Mouse (Mus musculus) kidney, postnatal 0 days (tissue): ENCODE data around the gene Zdhhc9. TPM values are rescaled to one million over a fixed set of nuclear protein-coding genes. Genes with fewer than 3 reads are reported as not detected.
A peak's percentile ranks its signal among the peaks of the same experiment; 100 is the strongest.

Source experiments
- ATAC-seq: fragments of 200-750 bp; cut with Nextera tagmentation; replicated peaks from 2 replicates; pipeline ENCODE4 v1.8.0; 2017; ENCODE audit warnings: low read depth, moderate number of reproducible peaks, moderate TSS enrichment, moderate library complexity; ENCODE audit not compliant: low FRiP score
- DNase-seq: peaks from one replicate; pipeline ENCODE4 v3.0.0-alpha.2; 2016; ENCODE audit warnings: low spot score
- H3K27ac ChIP-seq: fragments of 300-500 bp; sonication (generic); 2 replicates; pipeline ENCODE4 v1.5.1; 2014; ENCODE audit warnings: mild to moderate bottlenecking
- H3K27me3 ChIP-seq: fragments of 300-500 bp; sonication (generic); 2 replicates; pipeline ENCODE4 v1.6.1; 2014; ENCODE audit warnings: low read length, mixed read lengths; ENCODE audit not compliant: insufficient read depth
- H3K36me3 ChIP-seq: fragments of 300-500 bp; sonication (generic); 2 replicates; pipeline ENCODE4 v1.6.1; 2014; ENCODE audit warnings: low read length, mixed read lengths; ENCODE audit not compliant: insufficient read depth
- H3K4me1 ChIP-seq: fragments of 300-500 bp; sonication (generic); replicated peaks from 2 replicates; pipeline ENCODE4 v1.6.1; 2014; ENCODE audit warnings: antibody characterized with exemption, low read length, mixed read lengths; ENCODE audit not compliant: insufficient read depth
- H3K4me2 ChIP-seq: fragments of 300-500 bp; sonication (generic); 2 replicates; pipeline ENCODE4 v1.6.1; 2014; ENCODE audit warnings: mild to moderate bottlenecking, low read length, moderate library complexity, mixed read lengths
- H3K4me3 ChIP-seq: fragments of 300-500 bp; sonication (generic); replicated peaks from 2 replicates; pipeline ENCODE4 v1.5.1; 2014; ENCODE audit warnings: low read depth, low read length
- H3K9ac ChIP-seq: fragments of 300-500 bp; sonication (generic); 2 replicates; pipeline ENCODE4 v1.6.1; 2014; ENCODE audit warnings: low read depth, low read length
- H3K9me3 ChIP-seq: fragments of 300-500 bp; sonication (generic); replicated peaks from 2 replicates; pipeline ENCODE4 v1.6.1; 2016; ENCODE audit warnings: low read length, inconsistent platforms, mixed read lengths
- CTCF ChIP-seq: IDR thresholded peaks from 2 replicates; pipeline ENCODE4 v1.5.1; 2016; ENCODE audit warnings: antibody characterized with exemption, low read depth, mild to moderate bottlenecking, moderate library complexity
- WGBS: fragments of 180-500 bp; shearing (Covaris S2); extraction: QIAGEN DNeasy Blood & Tissue Kit; methylation state at CpG from one replicate; pipeline ENCODE4 v1.1.7; 2014; 5-methylcytosine and 5-hydroxymethylcytosine counted together
- polyA plus RNA-seq: library from polyadenylated mRNA; unstranded; fragments of >200 nt; fragmentation: Nextera tagmentation; extraction: Ambion mirVana; gene quantifications from 2 replicates; pipeline ENCODE4 v1.2.1, GENCODE M21; 2015

Gene Zdhhc9
- polyA plus RNA-seq, 1 experiment from 2014 or later, result 3.8 TPM

GRCm38 (mm10) chrX:48136935-48137334, 71.7 kb downstream of the Zdhhc9 start:
- no peak for TF ChIP-seq CTCF
- no peaks in the 10 kb centered on the region for H3K4me1 ChIP-seq
- no peak overlapping the region for H3K4me2 ChIP-seq
- H3K36me3 ChIP-seq, result no peaks in the 10 kb centered on the region
- H3K27me3 ChIP-seq, result no peaks in the 10 kb centered on the region
- no peaks in the 10 kb centered on the region for H3K9me3 ChIP-seq
- H3K4me3 ChIP-seq, result no peak overlapping the region
- no peak overlapping the region for H3K27ac ChIP-seq
- 77% methylated on average over 4 of the region's 4 CpGs for WGBS
- H3K9ac ChIP-seq, result no peak overlapping the region
- ATAC-seq (no peak), DNase-seq (no peak)

- Histone ChIP-seq H3K4me2 (no peak overlapping the region), H3K4me3 (no peak overlapping the region), H3K36me3 (no peaks in the 10 kb centered on the region), H3K27ac (no peak overlapping the region), H3K9ac (no peak overlapping the region), H3K4me1 (no peaks in the 10 kb centered on the region), H3K27me3 (no peaks in the 10 kb centered on the region), H3K9me3 (no peaks in the 10 kb centered on the region)
- no peak for TF ChIP-seq CTCF
- ATAC-seq (no peak), DNase-seq (no peak)
- WGBS, result 76% methylated on average over 1 of the region's 1 CpGs
Observed at GRCm38 (mm10) chrX:48129167-48129566, 79.5 kb downstream of the Zdhhc9 start.

- H3K9ac ChIP-seq, result no peak overlapping the region
- H3K36me3 ChIP-seq, result no peaks in the 10 kb centered on the region
- no peak overlapping the region for H3K27ac ChIP-seq
- no peak overlapping the region for H3K4me3 ChIP-seq
- no peak overlapping the region for H3K4me2 ChIP-seq
- 67% methylated on average over 6 of the region's 6 CpGs for WGBS
- TF ChIP-seq CTCF, result peak; percentile 20; the same call in 1 of the 2 replicates
- no peak for DNase-seq
- no peaks in the 10 kb centered on the region for H3K4me1 ChIP-seq
- ATAC-seq, result no peak; the same call in 1 of the 2 replicates
- no peaks in the 10 kb centered on the region for H3K27me3 ChIP-seq
- H3K9me3 ChIP-seq, result no peaks in the 10 kb centered on the region
Observed at GRCm38 (mm10) chrX:48127502-48128218, 81.0 kb downstream of the Zdhhc9 start.

GRCm38 (mm10) chrX:48126903-48127476, 81.7 kb downstream of the Zdhhc9 start:
- no peaks in the 10 kb centered on the region for H3K36me3 ChIP-seq
- no peak overlapping the region for H3K9ac ChIP-seq
- WGBS, result 45% methylated on average over 6 of the region's 6 CpGs
- no peak for TF ChIP-seq CTCF
- no peaks in the 10 kb centered on the region for H3K4me1 ChIP-seq
- DNase-seq (no peak), ATAC-seq (peak; percentile 66; the same call in 1 of the 2 replicates)
- no peak overlapping the region for H3K4me2 ChIP-seq
- H3K27me3 ChIP-seq, result no peaks in the 10 kb centered on the region
- H3K4me3 ChIP-seq, result no peak overlapping the region
- no peaks in the 10 kb centered on the region for H3K9me3 ChIP-seq
- no peak overlapping the region for H3K27ac ChIP-seq

GRCm38 (mm10) chrX:48124132-48125071, 84.3 kb downstream of the Zdhhc9 start:
- Histone ChIP-seq H3K27ac (no peak overlapping the region), H3K27me3 (no peaks in the 10 kb centered on the region), H3K9me3 (no peaks in the 10 kb centered on the region), H3K4me1 (no peaks in the 10 kb centered on the region), H3K36me3 (no peaks in the 10 kb centered on the region), H3K4me3 (no peak overlapping the region), H3K9ac (no peak overlapping the region), H3K4me2 (peak overlapping the region; percentile 14; the same call in 1 of the 2 replicates)
- TF ChIP-seq CTCF, result peak; percentile 66
- ATAC-seq, result peak; percentile 54; the same call in 1 of the 2 replicates
- WGBS, result 32% methylated on average over 17 of the region's 17 CpGs
- DNase-seq, result peak; percentile 63

Other genes with a start within 250 kb of the Zdhhc9 start
- gene Apln, start 174.0 kb downstream of the Zdhhc9 start, polyA plus RNA-seq, result 6.1 and 6.2 TPM in 2 replicates
- gene Xpnpep2, start 100.2 kb downstream of the Zdhhc9 start, polyA plus RNA-seq, result 12.7 and 14.0 TPM in 2 replicates
- gene Sash3, start 62.4 kb downstream of the Zdhhc9 start, polyA plus RNA-seq, result 1.1 and 1.2 TPM in 2 replicates
- 14.0 and 16.2 TPM in 2 replicates for gene Utp14a, start 48.0 kb upstream of the Zdhhc9 start, polyA plus RNA-seq
- gene Bcorl1, start 132.5 kb upstream of the Zdhhc9 start, polyA plus RNA-seq, result 3.0 and 3.3 TPM in 2 replicates